Mouse (Mus musculus) cerebellum, adult 11 months (tissue): Measurements from ENCODE around the gene Qsox2.

Experiments used
- DNase-seq: peaks from one replicate; pipeline ENCODE4 v3.0.0; 2022

Qsox2 gene

DNA sequence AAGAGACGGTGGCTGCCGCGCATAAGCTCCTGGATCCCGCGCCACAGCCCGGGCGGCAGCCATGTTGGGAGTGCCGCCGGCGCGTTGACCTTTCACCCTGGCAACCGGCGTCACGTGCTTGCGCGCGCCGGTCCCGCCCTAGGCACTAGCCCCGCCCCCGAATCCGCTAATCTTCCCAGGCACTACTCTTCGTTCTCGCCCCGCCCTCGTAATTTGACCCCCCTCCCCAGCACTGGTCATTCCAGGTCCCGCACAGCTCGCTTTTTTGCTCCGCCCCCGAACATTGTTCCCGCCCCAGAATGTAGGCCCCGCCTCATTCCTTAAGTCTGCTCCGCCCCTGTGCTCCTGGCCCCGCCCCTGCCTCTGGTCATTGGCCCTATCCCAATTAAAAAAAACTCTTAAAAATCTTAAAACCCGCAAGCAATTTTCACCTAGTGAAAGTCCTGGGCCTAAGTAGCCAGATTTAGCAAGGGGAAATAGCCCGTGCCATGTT is at the start of gene Qsox2:
TSS of gene Qsox2 (minus strand) at position 236 of the 493 bp plus-strand sequence.
- DNase-seq, result peak; percentile 84

DNA sequence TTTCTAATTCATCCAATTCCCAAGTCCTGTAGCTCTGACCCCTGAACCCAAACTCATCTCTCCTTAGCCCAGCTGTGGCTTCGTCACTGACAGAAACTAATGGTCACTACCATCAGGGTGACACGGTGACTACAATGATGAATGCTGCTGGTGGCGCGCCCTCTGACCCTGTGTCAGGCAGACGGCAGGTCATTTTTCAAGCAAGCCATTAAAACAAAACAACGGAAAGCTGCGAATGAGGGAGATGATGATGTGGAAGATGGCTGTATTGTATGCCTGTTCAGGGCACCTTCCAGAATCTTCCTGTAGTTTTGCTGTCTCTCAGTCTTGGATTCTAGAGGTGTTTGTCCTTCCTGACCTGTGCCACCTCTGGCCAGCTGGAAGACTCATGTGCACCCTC is 49.1 kb upstream of the Qsox2 start:
- DNase-seq, result no peak

DNA sequence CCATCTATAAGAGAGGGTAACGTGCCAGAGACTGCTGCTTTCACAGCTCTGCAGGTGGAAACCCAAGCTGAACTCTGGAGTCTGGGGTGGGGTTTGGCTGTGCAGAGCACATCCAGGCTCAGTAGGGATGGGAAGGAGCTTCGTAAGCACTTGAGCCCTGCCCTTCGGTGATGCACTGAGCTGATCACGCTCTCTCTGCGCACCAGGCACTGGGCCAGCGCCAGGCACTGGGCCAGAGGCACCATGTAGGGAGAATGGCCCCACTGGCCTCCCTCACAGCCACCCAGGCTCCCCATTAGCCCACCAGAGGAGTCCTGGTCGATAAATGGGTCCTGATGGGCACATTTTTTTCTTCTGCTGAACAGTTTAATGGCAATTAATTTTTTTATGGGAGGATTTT is 48.5 kb upstream of the Qsox2 start:
- no peak for DNase-seq

DNA sequence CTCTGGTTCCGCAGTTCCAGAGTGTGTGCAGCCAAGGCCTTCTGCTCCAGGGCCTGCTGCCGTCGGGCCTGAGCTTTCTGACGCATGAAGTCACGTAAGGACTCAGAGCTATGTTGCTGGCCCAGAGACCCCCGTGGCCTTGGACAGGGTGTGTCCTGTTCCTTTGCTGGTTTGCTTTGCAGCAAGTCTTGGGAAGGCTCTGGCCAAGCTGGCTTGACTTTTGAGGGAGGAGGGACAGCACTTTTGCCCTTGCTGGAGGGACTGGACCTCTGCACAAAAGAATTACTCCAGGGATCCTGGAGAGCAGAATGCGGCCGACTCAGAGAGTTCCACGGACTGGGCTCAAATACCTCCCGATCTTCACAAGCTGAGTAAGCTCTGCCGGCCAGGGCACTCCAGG is 43.3 kb upstream of the Qsox2 start:
- no peak for DNase-seq

DNA sequence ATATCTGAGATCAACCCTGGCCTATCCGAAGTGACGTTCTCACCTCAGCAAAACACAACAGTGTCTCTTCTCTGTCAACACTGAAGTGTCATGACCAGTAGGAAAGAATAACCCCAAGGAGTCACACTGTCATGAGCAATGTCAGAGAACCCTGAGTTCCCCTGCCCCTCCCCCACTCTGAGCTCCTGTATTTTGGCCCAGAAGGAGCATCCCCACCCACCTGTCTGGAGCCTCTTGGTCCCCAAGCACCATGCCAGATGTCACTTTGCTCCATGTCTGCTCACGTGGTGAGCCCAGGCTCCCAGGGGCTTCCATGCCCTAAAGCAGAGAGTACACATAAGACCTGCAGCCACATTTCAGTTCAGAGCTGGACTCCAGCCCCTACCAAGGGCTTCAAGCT is 42.4 kb upstream of the Qsox2 start:
- no peak for DNase-seq

DNA sequence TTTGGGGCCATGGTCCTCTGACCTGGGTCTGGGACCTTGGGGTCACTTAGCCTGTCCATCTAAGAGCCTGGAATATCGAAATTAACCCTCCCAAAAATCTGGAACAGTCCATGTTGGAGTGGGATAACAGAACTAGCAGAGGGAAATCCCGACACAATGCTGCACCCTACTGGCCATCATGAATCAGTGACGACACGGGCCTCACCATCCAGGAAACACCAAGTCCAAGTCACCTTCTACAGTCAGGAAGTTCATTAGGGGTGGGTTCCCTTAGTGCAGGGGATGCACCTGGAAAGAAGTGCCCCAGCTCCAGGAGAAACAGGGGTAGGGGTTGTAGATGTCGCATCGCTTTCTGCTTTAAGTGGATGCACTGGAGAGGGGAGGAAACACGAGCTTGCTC is 36.3 kb upstream of the Qsox2 start:
- peak; percentile 62 for DNase-seq

DNA sequence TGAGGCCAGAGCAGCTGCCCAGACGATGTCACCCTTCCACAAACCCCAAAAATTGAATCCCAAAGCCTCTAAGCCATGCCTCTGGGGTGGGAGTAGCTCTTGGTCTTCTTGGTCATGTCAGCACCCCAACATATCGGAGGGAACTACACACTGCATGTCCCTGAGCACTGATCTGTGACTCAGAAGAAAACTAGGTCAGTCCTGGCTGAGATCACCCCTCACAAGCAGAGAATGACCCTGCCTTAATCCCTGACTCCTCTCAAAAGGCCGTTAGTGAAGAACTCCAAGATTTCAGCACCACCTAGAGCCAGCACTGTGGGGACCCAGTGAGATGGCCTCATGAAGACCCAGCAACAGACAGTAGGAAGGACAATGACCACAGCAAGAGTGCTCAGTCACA is 30.9 kb upstream of the Qsox2 start:
- no peak for DNase-seq

DNA sequence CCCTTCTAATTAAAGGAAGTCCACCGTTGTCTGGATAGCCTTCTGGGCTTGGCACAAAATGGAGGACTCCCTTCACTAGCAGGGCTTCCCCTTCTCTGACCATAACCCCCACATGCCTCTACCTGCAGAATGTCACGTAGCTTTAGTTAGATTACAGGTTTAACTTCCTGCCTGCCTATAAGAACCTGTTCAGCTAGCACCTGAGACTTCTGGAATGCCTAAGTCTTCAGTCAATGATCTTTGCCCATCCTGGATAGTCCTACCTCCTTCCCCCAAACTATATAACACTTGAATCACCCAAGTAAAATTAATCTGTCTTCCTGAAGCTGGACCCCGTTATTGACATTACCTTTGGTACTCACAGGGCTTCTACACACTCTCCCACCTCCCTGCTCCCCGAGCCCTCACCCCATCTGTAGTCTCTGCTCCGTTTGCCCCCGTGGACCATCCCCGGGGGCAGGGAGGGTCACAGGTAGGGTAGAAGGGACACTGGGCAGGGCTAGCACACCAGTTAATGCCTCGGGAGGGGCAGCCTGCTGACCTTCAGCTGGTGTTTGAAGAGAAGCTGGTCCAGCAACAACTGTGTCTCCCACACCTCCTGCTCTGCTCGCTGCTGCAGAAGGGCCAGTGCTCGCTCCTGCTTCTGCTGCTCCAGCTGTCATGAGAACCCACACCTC is 28.9 kb upstream of the Qsox2 start:
- no peak for DNase-seq

DNA sequence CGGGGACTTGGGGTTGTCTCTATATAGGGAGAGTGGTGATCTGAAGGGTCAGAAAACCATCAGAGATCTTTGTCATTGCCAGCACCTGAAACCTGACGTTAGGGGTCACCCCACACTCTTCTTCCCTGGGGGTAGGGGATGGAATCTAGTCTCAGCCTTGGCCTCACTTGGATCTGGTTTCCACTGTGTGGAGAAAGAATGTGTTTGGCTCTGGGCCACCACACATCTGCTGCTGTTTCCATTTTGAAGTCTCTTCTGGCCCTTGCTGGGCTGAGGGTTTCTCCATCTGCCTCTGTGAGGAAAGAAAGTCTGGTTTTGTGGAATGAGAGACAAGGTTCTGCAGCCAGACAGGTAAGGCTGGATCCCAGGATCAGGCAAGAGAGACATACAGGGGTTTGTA is 27.8 kb upstream of the Qsox2 start:
- no peak for DNase-seq

DNA sequence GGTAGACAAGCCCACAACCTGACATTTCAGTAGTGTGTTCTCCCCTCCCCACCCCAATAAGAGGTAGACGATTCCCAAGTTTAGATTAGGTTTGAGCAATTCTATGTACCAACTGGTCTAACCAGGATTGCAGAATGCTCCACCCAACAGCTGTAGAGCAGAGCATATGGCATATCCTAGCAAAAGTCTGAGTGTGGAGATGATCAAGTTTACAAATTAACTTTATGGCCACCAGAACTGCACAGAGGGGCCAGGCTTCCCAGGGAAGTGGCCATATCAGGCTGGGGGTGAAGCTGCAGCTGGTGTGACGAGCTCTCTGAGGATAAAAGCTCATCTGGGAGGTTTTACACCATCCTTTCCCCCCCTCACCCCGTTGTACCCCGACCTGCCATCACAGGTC is 27.3 kb upstream of the Qsox2 start:
- DNase-seq, result no peak

DNA sequence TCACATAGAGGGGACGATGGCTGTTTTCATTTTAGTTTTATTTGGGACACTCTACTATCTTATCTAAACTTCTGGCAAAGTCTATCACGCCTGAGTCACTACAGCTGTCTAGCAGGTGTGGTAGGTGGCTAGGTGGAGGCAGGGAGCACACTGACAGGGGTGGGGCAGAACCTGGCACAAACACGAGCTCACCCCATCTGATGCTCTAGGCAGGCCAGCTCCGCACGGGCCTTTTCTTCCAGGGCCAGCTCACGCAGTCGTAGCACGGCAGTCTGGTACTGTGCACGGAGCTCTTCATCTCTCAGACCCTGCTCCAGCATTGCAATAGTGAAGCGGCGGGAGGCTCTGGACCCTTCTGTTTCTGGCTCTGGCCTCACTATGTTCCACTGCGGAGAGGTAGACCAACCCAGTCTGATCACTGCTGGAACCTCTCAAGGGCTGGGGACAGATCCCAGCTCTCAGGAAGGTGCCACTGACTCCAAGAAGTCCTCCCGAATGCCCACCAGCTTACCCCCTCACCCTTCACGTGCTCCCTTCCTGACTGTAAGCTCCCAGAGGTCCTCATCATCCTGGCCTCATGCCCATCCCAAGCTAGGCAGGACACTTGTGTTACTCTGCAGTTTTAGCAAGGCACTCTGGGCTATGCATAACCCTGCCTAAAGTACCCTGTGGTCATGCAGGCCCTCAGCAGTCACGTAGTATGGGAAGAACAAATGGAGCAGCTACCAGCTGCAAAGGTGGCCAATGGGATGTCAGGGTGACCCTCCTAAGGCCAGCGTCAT is 20.2 kb upstream of the Qsox2 start:
- no peak for DNase-seq

DNA sequence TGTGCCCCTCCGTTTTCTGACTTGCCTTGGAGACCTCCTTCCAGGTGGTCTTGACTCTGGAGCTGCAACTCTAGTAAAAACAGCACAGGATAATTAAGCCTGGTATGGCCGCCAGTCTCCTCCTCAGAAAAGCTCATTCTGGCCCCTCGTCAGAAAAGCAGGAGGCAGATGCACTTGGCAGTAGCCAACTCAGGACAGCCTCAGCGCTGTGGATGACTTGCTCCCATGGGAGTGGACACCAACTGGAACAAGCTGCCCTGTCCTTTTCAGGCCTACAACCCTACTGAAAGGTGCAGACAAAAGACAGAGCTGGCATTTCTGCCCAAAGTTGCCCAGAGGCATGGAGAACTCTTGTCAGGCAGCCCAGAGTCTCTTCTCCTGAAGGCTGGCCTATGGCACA is 17.5 kb upstream of the Qsox2 start:
- no peak for DNase-seq

DNA sequence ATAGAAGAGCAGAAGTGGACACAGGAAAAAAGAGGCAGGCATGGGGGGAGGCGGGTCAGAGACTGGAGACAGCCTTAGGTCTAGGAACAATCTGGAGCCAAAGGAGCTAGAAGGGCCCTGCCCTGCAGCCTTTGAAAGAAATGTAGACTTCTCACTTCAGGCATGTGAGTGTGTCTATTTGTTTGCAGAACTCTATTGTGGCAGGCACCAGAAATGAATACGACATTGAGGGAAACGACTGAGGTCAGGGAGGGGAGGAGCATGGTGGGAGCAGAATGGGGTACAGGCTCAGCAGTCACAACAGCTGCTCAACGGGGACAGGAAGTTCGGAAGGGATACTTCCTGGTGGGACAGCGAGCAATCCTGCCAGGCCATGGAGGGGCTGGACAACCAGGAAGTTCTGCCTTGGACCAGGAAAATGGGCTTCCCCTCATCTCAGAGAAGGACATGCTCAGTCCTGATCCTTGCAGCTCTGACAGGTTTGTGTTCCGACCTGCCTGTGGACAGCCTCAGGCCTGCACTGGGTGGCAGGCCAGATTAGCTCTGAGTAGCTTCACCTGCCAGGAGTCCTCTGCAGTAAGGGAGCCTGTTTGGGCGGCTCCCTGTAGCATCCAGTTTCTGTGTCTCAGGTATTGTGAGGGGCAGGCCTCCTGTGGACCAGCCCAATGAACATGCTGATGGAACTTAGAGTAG is 15.3 kb upstream of the Qsox2 start:
- DNase-seq, result no peak

DNA sequence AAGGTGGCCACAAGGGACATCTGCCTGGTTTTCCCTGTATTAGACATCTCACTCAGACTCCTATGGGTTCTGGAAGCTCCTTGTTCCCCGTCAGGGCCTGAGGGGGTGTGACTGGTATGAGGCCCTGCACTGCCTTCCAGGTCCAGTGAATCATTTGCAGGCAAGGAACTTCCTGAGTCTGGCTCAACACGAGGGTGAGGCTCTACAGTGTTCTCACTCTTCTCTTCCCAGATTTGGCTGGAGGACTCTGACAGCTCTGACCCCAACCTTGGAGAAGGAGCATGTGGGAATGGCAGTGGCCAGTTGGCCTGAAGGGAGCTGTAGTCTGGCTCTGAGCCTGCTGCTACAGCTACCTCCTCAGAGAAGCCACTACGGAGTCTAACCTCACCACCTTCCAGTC is 10.2 kb upstream of the Qsox2 start:
- no peak for DNase-seq

DNA sequence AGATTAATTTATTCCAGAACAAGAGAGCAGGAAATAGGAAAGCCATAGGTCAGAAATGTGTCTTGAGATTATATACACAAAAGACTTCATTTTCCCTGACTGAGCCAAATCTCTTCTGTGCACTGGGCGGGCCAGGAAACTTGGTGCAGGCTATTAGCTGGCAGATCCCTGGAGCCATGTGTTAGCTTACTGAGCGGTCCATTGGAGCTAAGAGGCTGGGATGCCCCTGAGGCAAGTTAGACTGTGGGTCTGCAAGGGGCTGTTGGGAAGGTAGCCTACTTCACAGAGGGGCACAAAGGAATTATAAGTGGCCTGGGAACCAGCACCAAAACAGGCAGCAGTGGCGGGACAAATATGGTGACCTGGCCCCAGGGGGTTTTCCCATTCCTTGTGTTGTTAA is 3.5 kb upstream of the Qsox2 start:
- DNase-seq, result no peak

DNA sequence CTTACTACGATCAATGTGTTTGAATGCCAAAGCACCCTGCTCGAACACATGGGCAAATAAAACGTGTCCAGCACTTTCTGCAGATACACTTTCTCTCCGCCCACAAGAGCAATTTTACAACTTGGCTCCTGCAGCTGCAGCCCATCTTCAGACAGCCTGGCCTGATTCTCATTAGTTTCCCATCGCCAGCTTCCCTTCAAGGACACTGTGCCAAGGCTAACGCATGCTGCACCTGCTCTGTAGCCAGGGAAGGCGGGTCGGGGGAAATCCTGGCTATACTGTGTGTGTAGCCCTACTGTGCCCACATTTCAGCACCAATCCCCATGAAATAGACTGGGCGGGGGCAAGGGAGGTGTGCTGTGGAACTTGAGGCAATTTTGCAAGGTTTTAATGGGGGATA is 3.0 kb upstream of the Qsox2 start:
- no peak for DNase-seq

DNA sequence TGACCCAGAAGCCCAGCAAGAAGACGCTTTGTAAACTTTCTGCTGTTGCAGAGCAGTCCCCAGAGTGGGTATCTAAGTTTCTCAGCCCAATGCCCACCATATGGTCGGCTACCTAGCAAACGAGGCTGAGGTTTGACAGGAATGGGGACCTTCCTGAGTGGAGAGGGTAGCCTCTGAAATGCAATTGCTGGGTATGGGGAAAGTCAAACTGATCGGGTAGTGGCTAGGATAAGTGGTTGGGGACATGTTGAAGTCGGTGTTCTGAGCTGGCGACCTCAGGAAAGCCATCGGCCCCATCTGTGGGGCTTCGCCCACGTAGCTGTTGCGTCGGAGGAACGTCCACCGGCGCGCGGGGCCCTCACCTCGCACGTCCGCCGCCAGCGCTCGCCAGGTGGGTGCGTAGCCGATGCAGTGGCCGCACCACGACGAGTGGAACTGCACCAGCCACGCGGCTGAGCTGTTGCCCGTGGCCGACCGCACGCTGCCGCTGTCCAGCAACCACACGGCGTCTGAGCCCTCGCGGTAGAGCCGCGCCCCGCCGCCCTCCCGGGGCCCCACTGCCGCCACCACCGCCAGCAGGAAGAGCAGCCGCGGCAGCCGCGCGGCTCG is 540 bp downstream of the Qsox2 start:
- DNase-seq, result no peak

DNA sequence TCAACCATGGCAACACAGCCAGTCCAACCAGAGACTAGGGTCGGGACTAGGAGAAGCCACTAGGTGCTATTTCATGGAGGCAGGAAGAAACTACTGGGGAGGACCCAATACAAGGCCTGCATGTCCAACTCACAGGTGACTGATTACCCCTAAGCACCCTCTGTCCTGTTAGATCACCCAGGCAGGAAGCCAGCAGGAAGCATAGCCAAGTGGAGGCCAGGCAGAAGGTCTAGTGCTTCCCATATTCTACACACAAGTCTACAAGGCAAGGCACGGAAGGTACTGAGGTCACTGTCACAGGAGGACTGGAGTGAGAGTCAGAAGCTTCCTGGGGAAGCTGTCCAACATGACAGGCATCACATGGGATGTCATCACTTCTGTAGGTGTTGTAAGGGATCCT is 2.6 kb downstream of the Qsox2 start:
- no peak for DNase-seq

DNA sequence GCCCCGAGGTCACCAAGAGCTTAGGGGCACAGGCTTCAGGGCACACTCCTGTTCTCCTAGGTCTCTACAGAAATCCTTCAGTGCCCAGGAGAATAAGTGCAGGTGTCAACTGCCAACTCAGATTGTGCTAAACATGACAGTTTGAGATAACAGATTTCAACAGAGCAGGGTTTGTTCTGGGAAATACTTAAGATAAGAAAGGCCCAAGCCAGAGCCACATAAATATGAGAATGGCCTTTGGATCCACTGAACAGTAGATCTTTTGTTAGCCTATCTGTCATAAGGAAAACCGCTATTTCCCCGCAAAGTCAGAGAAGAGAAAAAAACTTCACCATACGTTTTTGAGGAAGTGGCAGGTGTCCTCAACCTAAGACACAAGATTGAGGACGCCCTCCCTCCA is 3.1 kb downstream of the Qsox2 start:
- DNase-seq, result no peak

DNA sequence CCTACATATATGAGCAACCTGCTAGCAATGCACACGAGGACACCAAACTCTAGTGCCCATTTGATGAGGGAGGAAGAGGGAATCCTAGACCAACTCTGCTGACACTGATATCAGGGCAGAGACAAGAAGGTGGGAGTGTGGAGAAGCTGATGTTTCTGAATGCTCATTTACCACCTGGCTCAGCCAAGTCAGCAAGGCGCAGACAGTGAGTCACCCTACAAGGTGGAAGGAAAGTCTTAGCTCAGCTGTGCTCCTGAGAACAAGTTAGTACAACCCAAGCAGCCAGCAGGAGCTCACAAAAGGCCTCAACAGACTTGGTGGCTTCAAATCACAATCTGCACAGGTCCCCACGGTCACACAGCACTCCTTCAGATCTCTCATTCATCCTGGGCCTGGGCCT is 6.0 kb downstream of the Qsox2 start:
- DNase-seq, result no peak

DNA sequence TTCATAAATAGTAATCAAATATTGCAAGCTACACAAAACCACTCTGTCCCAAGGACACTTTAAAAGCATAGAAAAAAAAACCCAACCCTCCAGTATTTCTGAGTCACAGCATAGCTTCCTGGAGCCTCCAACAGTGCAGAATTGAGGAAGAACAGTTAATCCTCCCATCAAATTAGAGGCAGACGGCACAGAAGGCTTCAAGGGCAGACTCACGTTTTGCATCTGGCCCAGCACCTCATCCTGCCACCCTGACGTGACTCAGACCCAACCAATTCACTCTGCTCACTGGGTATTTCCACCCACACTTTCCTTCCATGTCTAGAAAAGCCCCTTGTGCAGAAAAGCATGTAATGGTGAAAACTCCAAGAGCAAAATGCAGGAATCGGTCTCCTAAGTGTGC is 7.1 kb downstream of the Qsox2 start:
- no peak for DNase-seq

DNA sequence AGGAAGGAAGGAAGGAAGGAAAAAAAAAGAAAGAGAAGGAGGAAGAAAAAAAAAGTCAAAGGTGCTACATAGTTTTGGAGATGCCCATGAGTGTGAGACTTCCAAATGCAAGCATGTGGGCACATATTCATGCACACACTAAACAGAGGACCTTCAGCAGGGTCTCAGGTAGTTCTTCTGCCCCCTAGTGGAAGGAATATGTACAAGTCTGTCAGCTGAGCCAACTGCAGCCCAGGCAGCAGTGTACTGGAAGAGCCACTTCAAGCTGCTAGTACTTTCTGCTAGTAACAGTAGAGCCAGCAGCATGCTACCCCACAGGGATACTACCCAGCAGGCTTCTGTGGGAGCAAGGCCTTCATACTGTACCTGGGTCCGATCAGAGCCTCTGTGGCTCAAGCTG is 9.5 kb downstream of the Qsox2 start:
- DNase-seq, result peak; percentile 54

DNA sequence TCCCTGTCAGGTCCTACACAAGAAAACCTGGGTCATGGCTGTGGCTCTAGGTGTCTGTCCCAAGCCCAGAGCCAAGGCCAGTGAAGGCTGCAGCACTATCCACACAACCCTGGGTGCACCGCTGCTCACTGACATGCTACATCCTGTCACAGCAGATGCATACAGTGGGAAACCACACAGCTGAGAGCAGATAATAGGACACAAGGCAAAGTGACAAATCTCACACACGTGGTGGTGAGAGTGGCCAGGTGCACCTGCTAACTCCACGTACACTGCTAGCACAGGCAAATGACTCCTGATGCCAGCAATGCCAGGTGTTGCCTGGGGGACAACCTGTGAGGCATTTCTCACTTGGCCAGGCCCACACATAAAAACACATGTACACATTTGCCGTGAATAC is 12.1 kb downstream of the Qsox2 start:
- no peak for DNase-seq

DNA sequence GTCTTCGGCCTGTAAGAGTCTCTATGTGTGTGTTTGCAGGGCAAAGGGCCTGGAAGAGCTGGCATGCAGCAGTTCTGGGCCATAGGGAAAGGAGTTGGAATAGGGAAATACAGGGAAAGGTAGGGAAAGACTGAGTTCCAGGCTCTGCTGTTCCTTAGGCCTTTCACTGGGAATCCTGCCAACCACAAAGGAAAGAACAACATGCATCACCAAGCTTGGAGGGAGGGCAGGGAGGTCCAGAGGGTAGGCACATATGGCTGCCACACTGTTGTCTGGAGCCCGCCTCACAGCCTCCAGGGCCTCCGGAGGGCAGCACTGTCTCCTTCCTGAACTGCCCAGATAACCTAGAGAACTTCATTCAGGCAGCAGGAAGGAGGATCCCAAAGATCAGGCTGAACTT is 13.4 kb downstream of the Qsox2 start:
- peak; percentile 47 for DNase-seq
